ENCODE assay signal across 8 mouse cellular contexts in the genomic region with DNA sequence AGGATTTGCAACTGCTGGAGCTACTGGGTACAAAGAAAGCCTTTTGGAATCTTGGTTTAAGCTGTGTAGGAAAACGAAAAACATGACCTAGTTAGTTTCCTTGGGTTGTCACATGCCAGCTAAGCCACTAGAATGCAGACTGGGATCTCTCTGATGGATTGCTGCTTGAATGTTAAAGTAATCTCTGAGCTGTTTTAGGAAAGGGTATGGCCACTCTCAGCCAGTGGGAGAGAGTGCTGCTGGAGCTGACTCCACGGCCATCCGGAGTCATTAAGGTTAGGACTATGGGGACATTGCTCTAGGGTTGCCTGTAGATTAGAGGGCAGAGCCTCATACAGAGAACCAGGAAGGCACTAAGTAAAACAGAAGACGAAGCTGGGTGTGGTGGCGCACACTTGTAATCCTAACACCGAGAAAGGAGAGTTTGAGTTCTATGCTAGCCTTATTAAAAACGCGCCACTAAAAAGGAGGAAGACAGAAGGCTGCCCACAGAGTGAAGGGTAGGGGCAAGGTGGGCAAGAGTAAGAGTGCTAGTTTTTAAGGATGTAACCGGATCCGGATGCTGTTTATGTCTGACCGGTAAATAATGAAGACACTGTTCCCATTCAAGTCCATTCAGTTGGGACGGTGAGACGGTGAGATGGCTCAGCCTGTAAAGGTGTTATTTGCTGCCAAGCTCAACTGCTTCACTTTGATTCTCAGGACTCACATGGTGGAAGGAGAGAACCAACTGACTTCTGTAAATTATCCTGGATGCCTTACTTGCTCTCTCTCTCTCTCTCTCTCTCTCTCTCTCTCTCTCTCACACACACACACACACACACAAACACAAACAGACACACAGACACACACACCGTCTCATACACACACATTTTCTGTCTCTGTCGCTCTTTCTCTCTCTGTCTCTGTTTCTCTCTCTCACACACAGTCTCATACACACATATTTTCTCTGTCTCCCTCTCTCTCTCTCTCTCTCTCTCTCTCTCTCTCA. TPM values are rescaled to one million over a fixed set of nuclear protein-coding genes. Genes with fewer than 3 reads are reported as not detected.
A peak's percentile ranks its signal among the peaks of the same experiment; 100 is the strongest.
DNase-seq lines count a peak whose midpoint lies in the region; ATAC-seq and TF ChIP-seq lines count a peak whose summit lies in the region.

No protein-coding gene starts in this region.

- TF ChIP-seq POLR2A in CH12.LX (IDR thresholded peaks at IDR 0.05; ENCODE audit: low read depth, low read length), result no peak

- no peaks in the 10 kb centered on the region for H3K9me3 ChIP-seq in CH12.LX (replicated peaks; ENCODE audit: low read length)
- H3K9me3 ChIP-seq in embryonic facial prominence, embryonic 12.5 days, result no peaks in the 10 kb centered on the region
- H3K9me3 ChIP-seq in hindbrain, embryonic 11.5 days (ENCODE audit: control insufficient read depth, low read length), result no peaks in the 10 kb centered on the region
- no peaks in the 10 kb centered on the region for H3K9me3 ChIP-seq in liver, embryonic 13.5 days (replicated peaks)
- no peaks in the 10 kb centered on the region for H3K9me3 ChIP-seq in neural tube, embryonic 13.5 days

- peak overlapping the region; percentile 64; the same call in 1 of the 2 replicates for H3K4me2 ChIP-seq in CH12.LX (ENCODE audit: insufficient read depth, low read depth, poor library complexity, severe bottlenecking)
- peak overlapping the region; percentile 49 for H3K4me2 ChIP-seq in embryonic facial prominence, embryonic 12.5 days (replicated peaks)
- H3K4me2 ChIP-seq in hindbrain, embryonic 11.5 days (replicated peaks; ENCODE audit: low read depth, low read length), result peak overlapping the region; percentile 42
- peak overlapping the region; percentile 72 for H3K4me2 ChIP-seq in liver, embryonic 13.5 days
- H3K4me2 ChIP-seq in neural tube, embryonic 13.5 days, result peak overlapping the region; percentile 63

- no peak for TF ChIP-seq RAD21 in CH12.LX (IDR thresholded peaks at IDR 0.05; ENCODE audit: low read depth, low read length)

- H3K4me1 ChIP-seq in CH12.LX (ENCODE audit: control insufficient read depth in 1 of 2, insufficient read depth in 2 of 2), result no peaks in the 10 kb centered on the region; a peak in 1 of 4 replicates
- H3K4me1 ChIP-seq in embryonic facial prominence, embryonic 12.5 days, result no peaks in the 10 kb centered on the region
- no peaks in the 10 kb centered on the region for H3K4me1 ChIP-seq in hindbrain, embryonic 11.5 days (replicated peaks; ENCODE audit: control insufficient read depth, insufficient read depth, low read length)
- H3K4me1 ChIP-seq in liver, embryonic 13.5 days (replicated peaks), result peaks cover 32% of the 10 kb centered on the region
- peaks cover 22% of the 10 kb centered on the region for H3K4me1 ChIP-seq in neural tube, embryonic 13.5 days (replicated peaks)

- TF ChIP-seq CTCF in CH12.LX (conservative IDR thresholded peaks at IDR 0.05 in 1 of 2, IDR thresholded peaks at IDR 0.05 in 1 of 2; ENCODE audit: low read depth in 2 of 2, low read length in 2 of 2), result no peak

- 18% methylated on average over 15 of the region's 15 CpGs for WGBS in embryonic facial prominence, embryonic 12.5 days
- 29% methylated on average over 15 of the region's 15 CpGs for WGBS in hindbrain, embryonic 11.5 days
- 20% methylated on average over 15 of the region's 15 CpGs for WGBS in liver, embryonic 13.5 days (ENCODE audit: insufficient replicate concordance)
- 21% methylated on average over 15 of the region's 15 CpGs for WGBS in neural tube, embryonic 13.5 days

- DNase-seq in frontal cortex, postnatal 36 days (ENCODE audit: low spot score in 2 of 2), result no peak
- no peak for DNase-seq in CH12.LX (ENCODE audit: extremely low read depth)
- DNase-seq in hindbrain, embryonic 11.5 days (ENCODE audit: low spot score), result peak; percentile 46
- DNase-seq in liver, embryonic 13.5 days, result no peak
- DNase-seq in frontal cortex, adult 2 months (ENCODE audit: extremely low spot score in 1 of 2, low spot score in 1 of 2), result no peak

- H3K9ac ChIP-seq in CH12.LX (ENCODE audit: insufficient read depth, low read depth), result 0 out of 2 replicates have a peak overlapping the region, but pooled peaks have one; percentile 8
- peak overlapping the region; percentile 43; the same call in 1 of the 2 replicates for H3K9ac ChIP-seq in embryonic facial prominence, embryonic 12.5 days
- peak overlapping the region; percentile 74 for H3K9ac ChIP-seq in hindbrain, embryonic 11.5 days (ENCODE audit: low read depth, low read length)
- H3K9ac ChIP-seq in liver, embryonic 13.5 days, result peak overlapping the region; percentile 74
- peak overlapping the region; percentile 77 for H3K9ac ChIP-seq in neural tube, embryonic 13.5 days

- no peak for TF ChIP-seq EP300 in CH12.LX (IDR thresholded peaks at IDR 0.05; ENCODE audit: low read length)

- no peaks in the 10 kb centered on the region for H3K36me3 ChIP-seq in CH12.LX (replicated peaks in 1 of 2; ENCODE audit: control insufficient read depth in 1 of 2, insufficient read depth in 1 of 2, low read length in 1 of 2)
- no peaks in the 10 kb centered on the region for H3K36me3 ChIP-seq in embryonic facial prominence, embryonic 12.5 days
- H3K36me3 ChIP-seq in hindbrain, embryonic 11.5 days (ENCODE audit: control insufficient read depth, insufficient read depth, low read length), result no peaks in the 10 kb centered on the region
- no peaks in the 10 kb centered on the region for H3K36me3 ChIP-seq in liver, embryonic 13.5 days
- no peaks in the 10 kb centered on the region for H3K36me3 ChIP-seq in neural tube, embryonic 13.5 days

- no peak overlapping the region for H3K27ac ChIP-seq in CH12.LX (ENCODE audit: insufficient read depth, low read depth)
- H3K27ac ChIP-seq in embryonic facial prominence, embryonic 12.5 days, result peak overlapping the region; percentile 97
- peak overlapping the region; percentile 91 for H3K27ac ChIP-seq in hindbrain, embryonic 11.5 days (ENCODE audit: low read depth, low read length)
- H3K27ac ChIP-seq in liver, embryonic 13.5 days, result peak overlapping the region; percentile 86
- peak overlapping the region; percentile 99 for H3K27ac ChIP-seq in neural tube, embryonic 13.5 days (replicated peaks)

- H3K79me2 ChIP-seq in CH12.LX (replicated peaks; ENCODE audit: control insufficient read depth, extremely low read depth, insufficient read depth, poor library complexity, severe bottlenecking), result no peaks in the 10 kb centered on the region

- in situ Hi-C loops in CH12.LX (cut with MboI; ENCODE audit: low pct_ligation_motif_present, low pct_unique_long_range_greater_than_20kb, low sequenced_read_pairs), result loop anchor here (25.0 kb wide), 2 partner anchors 219 to 419 kb away; partner anchors contain the start of genes Gpr82 and Nyx

- peak; percentile 60 for ATAC-seq in frontal cortex, adult (ENCODE audit: low TSS enrichment)
- ATAC-seq in embryonic facial prominence, embryonic 12.5 days (ENCODE audit: insufficient number of reproducible peaks, insufficient read depth, low FRiP score, low TSS enrichment), result peak; percentile 35
- ATAC-seq in hindbrain, embryonic 11.5 days (ENCODE audit: low FRiP score), result peak; percentile 64
- ATAC-seq in liver, embryonic 13.5 days (ENCODE audit: low read depth), result peak; percentile 57
- ATAC-seq in neural tube, embryonic 13.5 days (ENCODE audit: low read depth), result peak; percentile 71

- dilution Hi-C loops in CH12.LX (cut with MboI; ENCODE audit: extremely low pct_ligation_motif_present, extremely low pct_unique_long_range_greater_than_20kb, low sequenced_read_pairs), result no loop called here

- H3K27me3 ChIP-seq in CH12.LX (replicated peaks), result no peaks in the 10 kb centered on the region
- peaks cover 14% of the 10 kb centered on the region for H3K27me3 ChIP-seq in embryonic facial prominence, embryonic 12.5 days
- peaks cover 7% of the 10 kb centered on the region; the same call in 1 of the 2 replicates for H3K27me3 ChIP-seq in hindbrain, embryonic 11.5 days (ENCODE audit: control insufficient read depth, insufficient read depth, low read length)
- no peaks in the 10 kb centered on the region for H3K27me3 ChIP-seq in liver, embryonic 13.5 days
- H3K27me3 ChIP-seq in neural tube, embryonic 13.5 days, result peaks cover 25% of the 10 kb centered on the region; the same call in 1 of the 2 replicates

- no peak overlapping the region for H3K4me3 ChIP-seq in CH12.LX (replicated peaks in 1 of 3; ENCODE audit: low read depth in 2 of 3, low read length in 2 of 3, poor library complexity in 1 of 3)
- peak overlapping the region; percentile 31; the same call in 1 of the 2 replicates for H3K4me3 ChIP-seq in embryonic facial prominence, embryonic 12.5 days
- peak overlapping the region; percentile 26 for H3K4me3 ChIP-seq in hindbrain, embryonic 11.5 days (ENCODE audit: low read depth, low read length)
- H3K4me3 ChIP-seq in liver, embryonic 13.5 days (replicated peaks), result peak overlapping the region; percentile 61
- peak overlapping the region; percentile 30 for H3K4me3 ChIP-seq in neural tube, embryonic 13.5 days

TF ChIP-seq in CH12.LX, 34 proteins besides CTCF, POLR2A, EP300 and RAD21:
- TF ChIP-seq PAX5 (IDR thresholded peaks at IDR 0.05; ENCODE audit: low read length) (no peak), RCOR1 (conservative IDR thresholded peaks at IDR 0.05; ENCODE audit: low read depth, low read length) (no peak), USF2 (conservative IDR thresholded peaks at IDR 0.05; ENCODE audit: low read depth, low read length) (no peak), ELF1 (IDR thresholded peaks at IDR 0.05; ENCODE audit: low read depth, low read length) (no peak), ETS1 (conservative IDR thresholded peaks at IDR 0.05; ENCODE audit: low read depth, low read length) (no peak), CHD2 (IDR thresholded peaks at IDR 0.05; ENCODE audit: low read length) (no peak)

RNA-seq across cellular contexts. Expression of gene Ddx3x, which starts 37.3 kb away (rescaled TPM):
- total RNA-seq in CH12.LX (2012; rRNA removed), result 104 and 164 TPM in 2 replicates
- 196 and 197 TPM in 2 replicates for total RNA-seq in CH12.LX (2014; rRNA removed)
- polyA plus RNA-seq in CH12.LX (2012; ENCODE audit: insufficient read length, low read depth), result 329 and 383 TPM in 2 replicates
- 152 and 163 TPM in 2 replicates for polyA plus RNA-seq in embryonic facial prominence, embryonic 12.5 days (2016; fragmentation: Nextera tagmentation; extraction: Ambion mirVana)
- 177 and 200 TPM in 2 replicates for polyA plus RNA-seq in hindbrain, embryonic 11.5 days (2014; fragmentation: Nextera tagmentation; extraction: Ambion mirVana)
- 66.1 and 85.7 TPM in 2 replicates for polyA plus RNA-seq in liver, embryonic 13.5 days (2015; fragmentation: Nextera tagmentation; extraction: Ambion mirVana)
- polyA plus RNA-seq in neural tube, embryonic 13.5 days (2015; fragmentation: Nextera tagmentation; extraction: Ambion mirVana), result 107 and 114 TPM in 2 replicates
- 78.5 and 90.0 TPM in 2 replicates for polyA plus RNA-seq in frontal cortex, adult 2 months (2012; rRNA removed)

Comparison
In these comparisons a context has a peak if more than half of its experiments do, and no peak if none do; other contexts are left out.
1. H3K4me3 ChIP-seq: peak in embryonic facial prominence, embryonic 12.5 days (single experiment), hindbrain, embryonic 11.5 days (single experiment), liver, embryonic 13.5 days (single experiment) and neural tube, embryonic 13.5 days (single experiment); none in CH12.LX (0 of 3).
2. H3K9ac ChIP-seq: peak in every context shown above with its lines; median percentile 77 in neural tube, embryonic 13.5 days; 74 in hindbrain, embryonic 11.5 days; 74 in liver, embryonic 13.5 days; 43 in embryonic facial prominence, embryonic 12.5 days; 8 in CH12.LX.
3. Peak in every context shown above with its lines, with median percentiles within 50 percentile points of each other: ATAC-seq and H3K4me2 ChIP-seq.